Mouse (Mus musculus) liver, embryonic 14.5 days (tissue): ENCODE measurements around the gene Sbno1. TPM values are rescaled to one million over a fixed set of nuclear protein-coding genes. Genes with fewer than 3 reads are reported as not detected.

Experiments used
- ATAC-seq: fragments of 200-750 bp; cut with Nextera tagmentation; 2 replicates; pipeline ENCODE4 v1.8.0; 2017; ENCODE audit warnings: moderate number of reproducible peaks, mild to moderate bottlenecking, moderate library complexity; ENCODE audit not compliant: insufficient read depth
- DNase-seq, 3 experiments: peaks; one replicate each; pipeline ENCODE4 v3.0.0-alpha.2; 2012 to 2013; ENCODE audit warnings: low read depth in 3 of 3, low spot score in 3 of 3
- H3K27ac ChIP-seq: fragments of 300-500 bp; sonication (generic); 2 replicates; pipeline ENCODE4 v1.5.1; 2014; ENCODE audit warnings: moderate library complexity, mild to moderate bottlenecking, control low read depth, inconsistent platforms
- H3K27me3 ChIP-seq: fragments of 300-500 bp; sonication (generic); 2 replicates; pipeline ENCODE4 v1.6.1; 2014; ENCODE audit warnings: mild to moderate bottlenecking, low read length, moderate library complexity; ENCODE audit not compliant: control insufficient read depth, insufficient read depth
- H3K36me3 ChIP-seq: fragments of 300-500 bp; sonication (generic); replicated peaks from 2 replicates; pipeline ENCODE4 v1.6.1; 2014; ENCODE audit warnings: low read depth; ENCODE audit not compliant: control insufficient read depth, insufficient read depth
- H3K4me1 ChIP-seq, 2 experiments: fragments of 200-500 bp in 1 of 2; fragments of 300-500 bp in 1 of 2; sonication (generic) in 1 of 2; replicated peaks; 2 replicates each; pipeline ENCODE4 v1.6.1; 2012 to 2014; ENCODE audit warnings: antibody characterized with exemption in 1 of 2, inconsistent platforms in 1 of 2, low read length in 1 of 2; ENCODE audit not compliant: control insufficient read depth in 2 of 2, insufficient read depth in 2 of 2
- H3K4me2 ChIP-seq: fragments of 300-500 bp; sonication (generic); 2 replicates; pipeline ENCODE4 v1.6.1; 2014; ENCODE audit warnings: low read depth, mild to moderate bottlenecking, control low read depth, moderate library complexity
- H3K4me3 ChIP-seq, 2 experiments: fragments of 200-500 bp in 1 of 2; fragments of 300-500 bp in 1 of 2; sonication (generic) in 1 of 2; 2 replicates each; pipeline ENCODE4 v1.5.1; 2012 to 2014; ENCODE audit warnings: low read depth in 2 of 2, low read length in 2 of 2, mild to moderate bottlenecking in 2 of 2, control low read depth in 1 of 2, inconsistent platforms in 1 of 2, moderate library complexity in 1 of 2; ENCODE audit not compliant: insufficient read depth in 1 of 2
- H3K9ac ChIP-seq: fragments of 300-500 bp; sonication (generic); replicated peaks from 2 replicates; pipeline ENCODE4 v1.6.1; 2014; ENCODE audit warnings: mild to moderate bottlenecking, control low read depth, moderate library complexity
- H3K9me3 ChIP-seq: fragments of 300-500 bp; sonication (generic); 2 replicates; pipeline ENCODE4 v1.6.1; 2016; ENCODE audit warnings: low read length, mixed read lengths; ENCODE audit not compliant: control insufficient read depth
- CTCF ChIP-seq: IDR thresholded peaks from 2 replicates; pipeline ENCODE4 v1.5.1; 2016; ENCODE audit warnings: antibody characterized with exemption, low read depth, control low read depth
- EP300 ChIP-seq: IDR thresholded peaks from 2 replicates; pipeline ENCODE4 v1.6.1; 2016; ENCODE audit warnings: antibody characterized with exemption, low read depth
- WGBS: fragments of 180-500 bp; shearing (Covaris S2); extraction: QIAGEN DNeasy Blood & Tissue Kit; methylation state at CpG from one replicate; pipeline ENCODE4 v1.1.7; 2014; ENCODE audit not compliant: insufficient replicate concordance; 5-methylcytosine and 5-hydroxymethylcytosine counted together
- polyA plus RNA-seq, 2 experiments: library from polyadenylated mRNA; depleted of rRNA in 1 of 2; stranded (reverse) in 1 of 2; unstranded in 1 of 2; fragments of >200 nt; fragmentation: Nextera tagmentation in 1 of 2; extraction: Ambion mirVana in 1 of 2; gene quantifications; 2 replicates each; pipeline versions ENCODE4 v1.2.1 to v1.2.3; 2012 to 2014

Gene Sbno1
- polyA plus RNA-seq (2012; rRNA removed) (9.0 and 12.6 TPM in 2 replicates), polyA plus RNA-seq (2014; fragmentation: Nextera tagmentation; extraction: Ambion mirVana) (34.2 and 35.1 TPM in 2 replicates)

DNA sequence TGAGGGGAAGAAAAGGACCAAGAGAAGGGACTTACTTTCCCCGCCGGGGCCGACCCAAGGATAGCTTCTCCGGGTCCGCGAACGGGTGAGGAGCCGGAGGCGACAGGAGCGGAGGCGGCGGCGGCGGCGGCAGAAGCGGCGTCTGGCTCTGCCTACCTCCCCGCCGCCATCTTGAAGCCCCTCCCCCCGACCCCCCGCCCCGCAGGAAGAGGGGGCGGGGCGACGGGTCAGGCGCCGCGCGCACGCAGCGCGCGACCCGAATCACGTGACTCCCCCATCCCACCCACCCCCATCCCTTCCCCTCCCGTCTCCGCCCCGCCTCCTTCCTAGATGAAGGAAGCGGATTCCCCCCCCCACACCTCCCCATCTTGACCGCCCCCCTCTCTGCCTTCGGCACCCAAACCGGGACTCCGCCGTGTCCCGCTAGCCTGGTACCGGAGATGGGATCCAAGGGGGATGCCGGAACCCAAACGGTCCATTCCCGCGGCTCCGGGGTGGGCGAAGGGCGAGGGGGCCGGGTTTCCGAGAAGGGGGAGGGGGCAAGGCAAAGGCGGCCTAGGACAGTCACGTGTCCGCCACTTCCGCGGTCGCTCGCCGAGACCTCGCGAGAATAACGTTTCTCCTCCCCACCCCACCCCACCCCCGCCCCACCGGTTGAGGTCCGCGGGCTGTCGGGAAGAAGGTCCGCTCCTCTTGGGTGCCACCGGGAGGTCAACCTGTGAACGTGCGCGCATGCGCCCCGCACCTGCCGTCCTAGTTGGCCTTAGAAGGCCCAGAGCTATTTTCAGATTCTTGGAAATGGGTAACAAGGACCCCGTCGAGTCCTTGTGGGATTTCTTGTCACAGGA lies at the start of gene Sbno1:
Sbno1 (minus strand) TSS at position 590 of the 848 bp plus-strand sequence.
- ATAC-seq (peak; percentile 87), DNase-seq (peak; percentile 90 to 93 (median 91))
- H3K9ac ChIP-seq: peak within 1 kb of the TSS; percentile 98
- no peaks in the 10 kb centered on the region; the same call in 1 of the 2 replicates for H3K36me3 ChIP-seq
- H3K4me3 ChIP-seq: peak within 1 kb of the TSS; percentile 87 to 97
- no peaks in the 10 kb centered on the region for H3K27me3 ChIP-seq
- peak within 1 kb of the TSS; percentile 89 for H3K27ac ChIP-seq
- 1% methylated on average over 68 of the region's 81 CpGs for WGBS
- peak; percentile 63 for TF ChIP-seq CTCF
- TF ChIP-seq EP300: no peak
- no peaks in the 10 kb centered on the region for H3K9me3 ChIP-seq
- H3K4me1 ChIP-seq: peaks cover 12 to 16% of the 10 kb centered on the region in 2 experiments
- H3K4me2 ChIP-seq: peak within 1 kb of the TSS; percentile 95

DNA sequence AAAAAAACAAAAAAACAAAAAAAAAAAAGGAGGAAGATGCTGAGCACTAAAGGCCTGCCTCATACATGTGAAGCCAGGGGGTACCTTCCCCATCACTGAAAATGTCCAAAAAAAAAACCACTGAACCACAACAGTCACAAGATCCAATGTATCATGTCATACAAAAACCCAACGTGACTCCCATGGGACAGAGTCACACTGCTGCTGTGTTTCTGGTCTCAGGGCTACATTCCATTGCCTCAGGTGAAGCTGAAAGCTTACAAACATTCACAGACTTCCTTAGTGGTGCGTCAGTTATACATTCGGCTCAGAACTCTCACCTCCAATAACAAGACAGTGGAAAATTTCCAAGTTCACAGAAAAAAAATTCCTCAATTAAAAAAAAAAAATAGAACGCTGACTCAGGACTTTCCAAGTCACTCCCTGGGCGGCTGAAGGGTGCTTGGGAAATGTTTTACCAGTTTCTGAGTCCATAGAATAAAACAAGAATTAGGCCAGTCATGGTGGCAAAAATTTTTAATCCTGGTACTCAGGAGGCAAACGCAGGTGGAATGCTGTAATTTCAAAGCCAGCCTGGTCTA lies 44.9 kb upstream of the Sbno1 start:
- Histone ChIP-seq H3K27ac (no peak overlapping the region), H3K36me3 (no peaks in the 10 kb centered on the region; the same call in 1 of the 2 replicates), H3K27me3 (no peaks in the 10 kb centered on the region), H3K4me3 (no peak overlapping the region), H3K4me2 (no peak overlapping the region), H3K4me1 (peaks cover 0 to 6% of the 10 kb centered on the region in 2 experiments; a peak in 2 of 4 replicates), H3K9me3 (no peaks in the 10 kb centered on the region), H3K9ac (no peak overlapping the region)
- no peak for ATAC-seq
- DNase-seq: no peak
- TF ChIP-seq EP300 (no peak), CTCF (no peak)
- 75% methylated on average over 6 of the region's 6 CpGs for whole genome bisulfite sequencing

DNA sequence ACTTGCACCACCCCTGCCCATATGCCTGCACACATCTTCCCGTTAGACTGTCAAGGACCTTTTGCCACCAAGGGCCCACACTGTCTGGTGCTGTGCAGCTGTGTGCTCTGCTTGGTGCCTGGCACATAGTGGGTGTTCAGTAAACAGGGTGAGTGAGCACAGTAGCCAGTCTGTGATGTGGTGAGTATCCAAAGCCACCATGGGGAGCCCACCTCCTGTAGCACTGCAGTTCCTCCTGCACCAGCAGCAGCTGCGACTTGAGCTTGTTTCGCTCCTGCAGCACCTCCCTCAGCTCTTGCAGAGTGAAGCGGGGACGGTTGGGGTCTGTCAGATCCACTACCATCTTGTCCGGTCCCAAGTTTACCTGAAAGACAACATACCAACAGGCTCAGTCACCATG lies 43.7 kb upstream of the Sbno1 start:
- Histone ChIP-seq H3K4me3 (no peak overlapping the region), H3K4me2 (no peak overlapping the region), H3K9me3 (no peaks in the 10 kb centered on the region), H3K36me3 (no peaks in the 10 kb centered on the region; the same call in 1 of the 2 replicates), H3K27ac (no peak overlapping the region), H3K4me1 (no peaks in the 10 kb centered on the region), H3K9ac (no peak overlapping the region), H3K27me3 (no peaks in the 10 kb centered on the region)
- no peak for TF ChIP-seq EP300
- no peak for TF ChIP-seq CTCF
- DNase-seq (no peak), ATAC-seq (no peak)
- WGBS: 83% methylated on average over 6 of the region's 6 CpGs

DNA sequence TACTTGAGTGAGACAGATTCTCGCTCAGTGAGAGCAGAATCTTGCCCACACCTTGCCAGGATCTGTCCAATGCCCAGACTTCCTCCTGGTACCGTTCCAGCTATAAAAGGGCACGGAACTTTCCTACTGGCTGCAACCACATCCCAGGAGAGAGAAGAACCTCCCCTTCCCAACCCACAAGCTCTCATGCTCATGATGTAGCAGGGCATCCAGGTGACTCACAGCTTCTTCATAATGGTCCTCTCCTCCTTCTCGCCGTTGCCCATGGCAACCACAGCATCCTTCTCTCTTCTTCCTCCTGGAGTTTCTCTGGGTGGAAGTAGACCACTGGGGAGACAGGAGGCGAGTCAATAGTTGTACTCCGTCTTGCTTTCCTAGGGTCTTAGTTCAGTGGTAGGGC lies 42.6 kb upstream of the Sbno1 start:
- no peak overlapping the region for H3K4me3 ChIP-seq
- DNase-seq (no peak), ATAC-seq (no peak)
- no peaks in the 10 kb centered on the region for H3K9me3 ChIP-seq
- no peak overlapping the region for H3K4me2 ChIP-seq
- TF ChIP-seq EP300: no peak
- TF ChIP-seq CTCF: no peak
- H3K27me3 ChIP-seq: no peaks in the 10 kb centered on the region
- H3K27ac ChIP-seq: no peak overlapping the region
- 81% methylated on average over 7 of the region's 7 CpGs for WGBS
- H3K9ac ChIP-seq: no peak overlapping the region
- H3K4me1 ChIP-seq: no peaks in the 10 kb centered on the region
- H3K36me3 ChIP-seq: no peaks in the 10 kb centered on the region; the same call in 1 of the 2 replicates

DNA sequence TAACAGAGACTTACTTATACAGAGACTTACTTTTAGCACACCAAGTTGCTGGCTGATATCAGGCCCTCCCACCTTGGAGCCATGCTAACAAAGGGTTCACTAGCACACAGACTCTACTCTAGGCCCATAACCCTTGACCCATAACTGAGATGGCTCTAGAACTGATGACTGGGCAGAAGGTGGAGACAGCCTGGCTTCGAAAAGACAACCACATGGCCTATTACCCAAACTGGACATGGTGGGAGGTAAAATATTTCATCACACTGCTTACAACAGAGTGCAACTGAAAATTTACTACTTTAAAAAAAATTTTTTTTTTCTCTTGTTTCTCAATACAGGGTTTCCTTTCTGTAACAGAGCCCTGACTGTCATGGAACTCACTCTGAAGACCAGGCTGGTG lies 42.0 kb upstream of the Sbno1 start:
- Histone ChIP-seq H3K27ac (no peak overlapping the region), H3K4me2 (no peak overlapping the region), H3K9ac (no peak overlapping the region), H3K27me3 (no peaks in the 10 kb centered on the region), H3K4me3 (no peak overlapping the region), H3K9me3 (no peaks in the 10 kb centered on the region), H3K36me3 (peaks cover 5% of the 10 kb centered on the region), H3K4me1 (no peaks in the 10 kb centered on the region)
- TF ChIP-seq CTCF (no peak), EP300 (no peak)
- DNase-seq: no peak
- 67% methylated on average over 1 of the region's 1 CpGs for WGBS
- no peak for ATAC-seq
